Mouse (Mus musculus): ENCODE measurements around the gene Stard13.

Stard13 gene

DNA sequence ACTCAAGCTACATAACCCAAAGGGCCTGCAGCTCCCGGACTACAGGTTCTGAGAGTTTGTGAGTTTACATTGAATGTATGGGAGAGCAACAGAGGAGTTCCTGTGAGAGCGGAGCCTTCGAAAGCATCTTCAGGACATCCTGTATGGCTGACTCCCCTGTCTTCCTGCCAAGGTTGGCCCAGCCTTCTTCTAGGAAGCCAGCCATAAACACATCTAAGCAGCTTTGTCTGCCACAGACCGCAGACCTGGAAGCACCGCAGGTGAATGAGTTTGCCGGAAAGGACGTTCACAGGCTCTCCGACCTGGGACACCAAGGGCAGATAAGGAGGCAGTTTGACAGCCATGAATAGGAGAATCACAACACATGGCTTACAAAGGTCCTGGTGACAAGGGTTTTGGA lies 52.3 kb downstream of the Stard13 start:
- no peak for DNase-seq (ENCODE audit: low spot score)

- no peak for DNase-seq (ENCODE audit: low spot score)
Measured at GRCm38 (mm10) chr5:151180176-151180785, 53.4 kb downstream of the Stard13 start.

DNA sequence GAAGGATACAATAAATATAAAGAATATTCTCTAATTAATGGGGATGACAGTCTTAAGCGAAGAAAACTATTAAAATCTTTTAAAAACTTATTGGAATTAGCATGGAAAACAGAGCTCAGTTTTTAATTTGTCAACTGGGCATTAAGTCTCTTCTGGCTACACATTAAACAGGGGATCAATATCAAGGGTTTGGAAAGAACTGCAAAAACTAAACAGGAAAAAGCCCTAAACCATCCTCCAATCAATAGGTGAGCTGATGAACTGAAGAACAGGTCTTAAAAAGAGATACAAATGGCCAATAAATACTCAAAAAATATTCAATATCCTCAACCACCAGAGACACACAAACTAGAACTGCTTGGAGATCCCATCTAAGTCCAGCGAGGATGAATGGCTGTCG lies 56.5 kb downstream of the Stard13 start:
- no peak for DNase-seq (ENCODE audit: low spot score)

DNA sequence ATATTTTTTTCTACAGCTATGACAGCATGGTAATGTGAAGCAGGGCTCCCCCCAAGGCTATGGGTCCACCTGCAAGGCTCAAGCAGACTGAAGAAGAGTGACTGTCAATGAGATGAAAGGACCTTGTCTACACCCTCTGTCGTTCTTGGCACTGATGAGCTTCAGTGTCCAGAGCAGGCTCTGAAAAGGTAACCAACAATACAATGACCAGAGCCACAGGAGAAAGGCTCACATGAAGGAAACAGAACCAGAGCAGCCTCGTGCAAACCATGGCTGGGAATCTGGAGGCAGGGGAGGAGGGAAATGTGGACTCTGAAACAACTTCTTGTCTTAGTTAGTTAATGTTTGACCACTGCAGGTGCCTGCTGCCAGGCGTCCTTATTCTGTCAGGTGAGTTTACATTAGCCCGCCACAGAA lies 57.7 kb downstream of the Stard13 start:
- no peak for DNase-seq (ENCODE audit: low spot score)

DNA sequence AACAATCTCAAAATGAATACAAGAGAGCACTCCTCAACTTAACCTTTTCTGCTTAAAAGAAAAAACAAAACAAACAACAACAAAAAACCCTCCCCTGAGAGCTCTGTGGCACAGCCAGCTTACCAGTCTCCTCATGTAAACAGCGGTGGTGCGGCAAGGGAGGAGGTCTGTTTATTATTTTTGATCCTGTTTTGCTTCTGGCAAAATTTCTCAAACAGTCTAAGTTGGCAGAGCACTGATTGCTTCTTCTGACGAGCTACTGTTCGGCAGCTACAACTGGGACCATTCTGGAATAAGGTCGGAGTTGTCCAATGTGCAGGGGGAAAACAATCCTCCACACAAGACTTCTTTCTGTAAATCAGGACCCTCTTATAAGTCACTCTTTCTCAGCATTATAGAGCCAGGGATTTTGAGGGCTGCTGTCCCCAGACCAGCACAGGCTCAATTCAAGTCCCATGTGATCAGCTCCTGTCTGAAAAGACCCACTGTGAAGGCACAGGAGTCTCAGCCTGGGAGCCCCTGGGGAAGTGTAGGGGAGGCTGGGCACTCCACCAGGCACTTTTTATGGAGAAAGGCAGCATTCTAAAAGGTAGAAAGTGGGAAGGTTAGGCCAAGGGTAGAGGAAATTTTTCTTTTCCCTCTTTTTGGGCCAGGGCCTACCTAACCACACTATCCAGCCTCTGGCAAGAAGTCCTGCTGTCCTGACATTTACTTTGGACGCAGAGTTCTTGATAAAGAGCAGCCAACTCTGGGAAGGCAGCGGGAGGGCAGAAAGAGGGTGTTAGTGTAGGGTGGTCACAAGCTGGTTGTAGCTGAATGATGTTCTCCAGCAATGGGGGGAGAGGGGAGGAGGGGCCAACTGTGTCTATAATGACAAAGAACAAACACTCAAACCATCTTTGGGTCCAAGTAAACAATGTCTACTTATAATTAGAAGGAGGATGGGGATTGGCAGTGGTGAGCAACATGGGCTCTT lies 58.9 kb downstream of the Stard13 start:
- DNase-seq (ENCODE audit: low spot score) = no peak

GRCm38 (mm10) chr5:151173774-151174173 lies 59.9 kb downstream of the Stard13 start:
- no peak for DNase-seq (ENCODE audit: low spot score)

DNA sequence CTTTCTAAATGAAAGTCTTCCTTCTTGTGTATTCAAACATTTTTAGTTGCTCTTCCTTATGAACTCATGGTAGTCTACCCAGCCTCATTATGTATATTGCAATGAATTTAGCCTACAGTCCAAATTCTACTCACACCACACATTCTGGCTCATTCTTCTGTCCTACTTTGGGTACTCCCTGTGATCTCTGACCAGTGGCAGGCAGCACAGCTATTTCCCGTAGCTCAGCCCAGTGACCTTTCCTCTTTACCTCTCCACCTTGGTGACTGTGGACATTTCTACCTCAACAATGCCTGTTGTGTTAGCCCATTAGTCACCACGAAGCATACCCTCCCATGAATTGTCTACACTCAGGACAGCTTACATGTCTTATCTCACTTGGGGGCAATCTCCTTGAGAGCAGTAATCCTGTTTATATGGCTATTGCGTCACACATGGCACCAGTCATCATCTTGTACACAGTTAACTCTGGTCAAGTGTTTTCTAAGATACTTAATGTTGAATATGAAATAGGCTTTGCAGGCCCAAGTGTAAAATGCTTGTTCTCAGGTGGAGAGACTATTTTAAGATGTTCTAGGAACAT lies 63.4 kb downstream of the Stard13 start:
- DNase-seq (ENCODE audit: low spot score) = no peak

DNA sequence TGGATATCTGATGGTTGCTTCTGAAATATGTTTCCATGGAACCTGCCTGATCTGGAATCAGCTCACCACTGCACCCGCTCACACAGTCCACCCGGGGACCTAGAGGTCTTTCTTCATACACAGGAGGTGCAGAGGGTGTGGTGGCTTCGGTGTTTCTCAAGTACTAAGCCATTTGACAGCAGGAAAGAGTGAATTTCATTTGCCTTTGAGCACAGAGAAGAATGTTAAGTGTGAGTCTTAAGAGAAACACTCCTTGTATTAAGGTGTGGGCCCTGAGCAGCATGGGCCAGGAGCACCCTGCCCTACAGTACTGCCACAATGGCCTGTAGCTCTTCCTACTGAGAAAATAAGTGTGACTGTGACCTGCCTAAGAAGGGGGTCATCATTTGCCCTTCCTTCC lies 65.4 kb downstream of the Stard13 start:
- DNase-seq (ENCODE audit: low spot score) = peak; percentile 73

DNA sequence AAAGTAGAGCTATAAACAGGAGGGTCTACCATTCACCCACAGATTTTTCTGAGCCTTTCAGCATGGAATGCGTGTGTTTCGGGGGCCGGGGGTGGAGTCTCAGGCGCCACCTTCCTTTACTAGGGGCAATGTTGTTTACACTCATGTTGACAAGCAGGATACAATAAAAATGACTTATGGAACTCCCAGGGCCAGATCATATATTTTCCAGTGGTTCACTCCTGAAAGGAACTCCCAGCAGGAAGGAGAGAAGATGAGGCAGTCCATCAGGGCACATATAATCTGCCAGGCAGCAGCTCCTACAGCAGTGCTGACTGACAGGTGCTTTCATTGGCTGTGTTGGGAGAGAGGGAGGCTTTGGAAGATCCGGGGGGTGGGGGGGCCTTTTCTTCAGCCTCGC lies 66.0 kb downstream of the Stard13 start:
- no peak for DNase-seq (ENCODE audit: low spot score)

GRCm38 (mm10) chr5:151166266-151166665 lies 67.4 kb downstream of the Stard13 start:
- peak; percentile 87 for DNase-seq (ENCODE audit: low spot score)

GRCm38 (mm10) chr5:151165381-151166016 lies 68.1 kb downstream of the Stard13 start:
- DNase-seq (ENCODE audit: low spot score) = no peak

DNA sequence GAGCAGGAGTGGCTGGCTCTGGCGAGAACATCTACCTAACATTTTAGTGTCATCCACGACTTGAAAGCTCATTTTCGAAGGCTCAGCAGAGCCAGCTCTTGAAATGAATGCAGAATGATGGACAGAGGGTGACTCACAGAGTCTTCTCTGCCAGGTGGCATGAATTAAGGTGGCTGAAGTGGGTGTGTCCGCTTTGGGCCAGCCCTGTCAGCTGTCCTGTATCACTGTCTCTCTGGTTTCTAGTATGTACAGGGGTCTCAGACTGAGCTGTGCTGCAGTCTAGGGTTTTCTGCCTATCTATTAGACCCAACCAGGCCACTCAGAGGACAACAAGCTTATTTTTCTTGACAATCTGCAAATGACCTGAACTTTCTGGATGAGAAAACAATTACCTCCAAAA lies 68.8 kb downstream of the Stard13 start:
- no peak for DNase-seq (ENCODE audit: low spot score)

DNA sequence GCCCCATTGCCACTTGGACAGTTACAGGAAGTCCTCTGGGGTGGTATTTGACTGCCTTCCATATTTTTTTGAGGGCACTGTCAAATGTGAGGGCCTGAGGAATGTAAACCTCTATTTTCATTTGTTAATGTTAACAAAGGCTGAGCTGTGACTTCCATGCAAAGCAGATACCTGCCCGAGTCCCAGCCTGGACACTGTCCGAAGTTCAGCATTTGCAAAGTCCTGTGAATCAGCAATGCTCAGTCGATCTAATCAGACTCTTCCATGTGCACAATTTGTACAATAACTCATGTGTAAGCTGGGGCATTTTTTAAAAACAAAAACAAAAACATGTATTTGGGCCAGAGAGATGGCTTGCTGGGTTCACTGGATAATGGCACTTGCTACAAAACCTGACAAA lies 71.0 kb downstream of the Stard13 start:
- DNase-seq (ENCODE audit: low spot score) = no peak

DNA sequence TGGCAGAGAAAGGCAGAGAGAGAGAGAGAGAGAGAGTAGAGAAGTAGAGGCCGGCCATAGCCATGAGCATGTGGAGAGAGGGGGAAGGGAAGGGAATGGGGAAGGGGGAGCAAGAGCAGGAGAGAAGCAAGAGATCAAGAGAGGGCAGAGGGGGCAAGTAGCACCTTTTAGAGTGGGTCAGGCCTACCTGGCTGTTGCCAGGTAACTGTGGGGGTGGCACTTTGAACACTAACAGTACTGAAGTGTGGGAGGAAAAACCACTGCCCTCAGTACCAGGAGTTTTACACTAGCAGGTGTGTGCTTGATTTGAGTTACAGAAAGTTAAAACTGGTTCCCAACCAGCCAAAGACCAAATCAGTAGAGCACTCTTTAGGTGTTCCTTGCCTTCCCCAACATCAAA lies 78.4 kb downstream of the Stard13 start:
- no peak for DNase-seq (ENCODE audit: low spot score)

- DNase-seq (ENCODE audit: low spot score) = peak; percentile 86
Measured at GRCm38 (mm10) chr5:151154780-151155179, 78.9 kb downstream of the Stard13 start.

DNA sequence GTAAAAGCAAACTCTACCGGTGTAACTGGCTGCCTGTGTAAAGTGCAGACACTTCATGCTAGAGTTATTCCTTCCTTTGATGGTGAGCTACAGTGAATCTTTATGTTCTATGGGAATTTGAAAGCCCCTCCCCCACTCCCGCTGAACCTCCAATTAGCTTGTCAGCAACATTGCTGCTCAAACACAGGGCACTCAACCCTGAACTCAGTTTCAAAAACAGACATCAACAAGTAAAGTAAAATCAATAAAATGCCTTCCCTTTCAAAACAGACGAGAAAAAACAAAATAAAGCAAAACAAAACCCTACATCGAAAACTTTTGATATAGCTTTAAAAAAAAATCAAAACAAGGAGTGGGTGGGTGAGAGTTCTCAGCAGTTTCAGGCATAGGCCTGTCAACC lies 79.6 kb downstream of the Stard13 start:
- DNase-seq (ENCODE audit: low spot score) = no peak

DNA sequence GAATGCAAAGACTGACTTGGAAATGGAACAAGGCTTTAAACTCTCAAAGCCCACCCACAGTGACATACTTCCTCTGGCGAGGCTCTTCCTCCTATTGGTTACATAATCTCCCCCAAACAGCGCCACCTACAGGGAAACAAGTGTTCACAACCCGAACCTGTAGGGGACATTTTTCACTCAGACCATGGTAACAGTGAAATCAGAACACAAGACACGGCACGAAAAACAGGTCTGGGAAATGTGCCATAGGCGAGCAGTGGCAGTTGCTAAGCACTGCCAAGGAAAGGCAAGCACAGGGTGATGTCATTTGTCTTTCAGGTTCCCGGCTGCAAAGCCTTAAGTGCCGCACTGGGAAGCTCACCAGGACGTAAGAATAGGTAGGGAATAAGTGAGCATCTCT lies 82.1 kb downstream of the Stard13 start:
- DNase-seq (ENCODE audit: low spot score) = no peak

DNA sequence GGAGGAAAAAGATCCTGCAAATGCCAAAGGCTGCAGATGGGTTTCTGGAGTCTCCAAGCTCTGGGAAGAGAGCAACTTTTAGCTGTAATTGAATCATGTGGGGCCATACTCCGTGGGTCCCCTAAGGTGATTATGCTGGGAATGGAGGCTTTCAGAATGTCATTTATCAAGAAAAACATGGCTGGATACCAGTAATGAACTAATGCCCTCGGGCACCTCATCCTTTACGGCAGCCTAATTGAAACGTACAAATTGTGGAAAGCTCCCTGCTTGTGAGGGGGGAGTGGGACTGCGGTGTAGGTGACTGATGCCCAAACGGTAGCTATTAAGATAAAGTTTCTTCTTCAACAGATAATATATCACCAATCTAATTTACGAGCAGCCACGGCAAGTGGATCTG lies 84.1 kb downstream of the Stard13 start:
- DNase-seq (ENCODE audit: low spot score) = no peak

- DNase-seq (ENCODE audit: low spot score) = no peak
Measured at GRCm38 (mm10) chr5:151148079-151148478, 85.6 kb downstream of the Stard13 start.

DNA sequence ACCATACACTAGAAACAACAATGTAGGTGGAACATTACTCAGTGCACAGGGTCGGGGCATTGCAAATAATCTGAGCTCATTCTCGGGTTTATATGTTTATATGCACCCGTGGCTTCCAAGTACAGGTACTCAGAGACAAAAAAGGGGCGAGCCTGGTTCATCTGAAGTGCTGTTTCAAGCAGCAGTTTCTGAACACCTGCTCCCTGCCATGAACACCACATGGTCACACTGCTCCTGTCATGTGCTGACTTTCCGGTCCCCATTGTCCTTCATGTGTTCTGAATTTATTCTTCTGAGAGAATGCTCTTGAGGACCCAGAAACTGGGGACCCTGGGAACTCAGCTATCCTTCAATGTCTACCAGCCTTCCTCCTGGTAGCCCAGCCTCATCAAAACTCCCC lies 87.8 kb downstream of the Stard13 start:
- no peak for DNase-seq (ENCODE audit: low spot score)

- no peak for DNase-seq (ENCODE audit: low spot score)
Measured at GRCm38 (mm10) chr5:151143955-151144354, 89.7 kb downstream of the Stard13 start.

All from lung, postnatal 25 days (tissue).